Mouse (Mus musculus) liver, embryonic 18 days (tissue): ENCODE results near the gene Lce1h. TPM values are rescaled to one million over a fixed set of nuclear protein-coding genes. Genes with fewer than 3 reads are reported as not detected.

ENCODE experiments used
- polyA plus RNA-seq: library from polyadenylated mRNA; depleted of rRNA; stranded (reverse); fragments of >200 nt; gene quantifications from 2 replicates; pipeline ENCODE4 v1.2.3, GENCODE M21; 2012; rRNA removed

Lce1h gene
- not detected in 2 replicates for polyA plus RNA-seq

GRCm38 (mm10) chr3:92764965-92765364, at the start of gene Lce1h:
Gene Lce1h, minus strand, starts transcription at chr3:92765065.

DNA sequence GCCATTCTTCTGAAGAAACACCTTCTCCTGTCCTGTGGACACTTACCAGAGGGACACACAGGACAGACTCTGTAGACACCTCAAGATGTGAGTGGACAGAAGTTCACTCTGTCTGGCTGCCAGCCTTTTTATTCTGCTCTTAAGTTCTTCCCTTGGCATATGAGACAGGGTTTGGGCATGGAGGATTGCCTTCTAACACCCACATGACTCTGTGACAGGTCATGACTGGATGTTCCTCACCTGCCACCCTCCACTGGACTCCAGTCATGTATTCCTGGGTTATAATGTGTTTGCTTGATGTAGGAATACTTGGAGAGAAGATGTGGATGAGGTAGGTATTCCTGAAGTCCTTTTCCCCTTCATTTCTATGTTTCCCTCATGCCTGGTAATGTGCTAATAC, 42.9 kb upstream of the Lce1h start, which contains the start of gene Lce1k:
Gene Lce1k, minus strand, starts transcription at position 101 of the 400 bp plus-strand sequence.

DNA sequence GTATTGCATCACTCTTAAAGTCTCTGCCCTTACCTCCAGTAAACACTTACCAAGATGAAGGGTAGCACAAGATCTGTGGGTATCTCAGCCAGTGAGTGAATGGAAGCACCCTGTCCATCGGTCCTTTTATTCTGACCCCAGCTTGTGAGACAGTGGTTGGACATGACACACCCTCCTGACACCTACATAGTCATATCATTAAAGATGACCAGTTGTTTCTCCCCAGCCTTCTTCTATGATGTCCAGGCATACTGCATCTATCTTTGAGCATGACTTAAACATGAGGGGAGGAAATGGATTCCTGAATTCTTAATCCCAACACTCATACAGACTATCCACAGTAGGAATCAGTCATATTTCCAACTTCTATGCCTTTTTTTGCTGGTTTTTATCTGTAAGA, 25.5 kb upstream of the Lce1h start, which contains the start of gene Lce1j:
Gene Lce1j, minus strand, starts transcription at position 101 of the 400 bp plus-strand sequence.

DNA sequence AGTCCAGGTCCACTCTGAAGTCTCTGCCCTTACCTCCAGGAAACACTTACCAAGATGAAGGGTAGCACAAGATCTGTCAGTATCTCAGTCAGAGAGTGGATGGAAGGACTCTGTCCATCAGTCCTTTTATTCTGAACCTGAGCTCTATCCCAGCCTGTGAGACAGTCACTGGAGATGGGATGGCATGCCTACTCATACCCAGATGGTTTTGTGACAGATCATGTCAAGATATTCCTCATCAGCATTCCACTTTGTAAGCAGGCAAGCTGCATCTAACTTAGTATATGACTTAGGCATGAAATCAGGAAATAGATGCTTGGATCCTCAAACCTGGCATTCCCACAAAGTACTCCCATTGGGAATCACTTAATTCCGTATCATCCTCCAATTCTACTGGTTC, 13.9 kb upstream of the Lce1h start, which contains the start of gene Lce1i:
Gene Lce1i, minus strand, starts transcription at position 101 of the 400 bp plus-strand sequence.

GRCm38 (mm10) chr3:92752238-92752637, 12.6 kb downstream of the Lce1h start, which contains the start of gene Lce1g:
Gene Lce1g, minus strand, starts transcription at chr3:92752338.

GRCm38 (mm10) chr3:92738996-92739395, 25.9 kb downstream of the Lce1h start, which contains the start of gene Gm38119:
Gene Gm38119, minus strand, starts transcription at chr3:92739096.

DNA sequence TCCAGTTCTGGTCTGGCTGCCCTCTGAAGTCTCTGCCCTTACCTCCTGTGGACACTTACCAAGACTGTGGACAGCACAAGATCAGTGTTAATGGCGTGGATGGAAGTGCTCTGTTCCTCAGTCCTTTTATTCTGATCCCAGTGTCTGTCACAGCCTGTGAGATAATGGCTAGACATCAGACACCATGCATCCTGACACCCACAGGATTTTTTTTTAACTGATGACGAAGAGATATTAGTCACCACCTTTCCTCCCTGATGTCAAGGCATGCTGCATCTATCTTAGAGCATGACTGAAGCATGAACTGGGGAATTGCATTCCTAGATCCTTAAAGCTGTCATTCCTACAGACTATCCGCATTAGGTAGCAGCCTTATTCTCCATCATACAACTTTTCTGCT, 44.6 kb downstream of the Lce1h start, which contains the start of gene Lce1f:
Gene Lce1f, minus strand, starts transcription at position 101 of the 400 bp plus-strand sequence.

Other genes starting within 250 kb of the Lce1h start
- not detected in 2 replicates for gene 2310046K23Rik, start 230.6 kb downstream of the Lce1h start, polyA plus RNA-seq
- 0.06 TPM in 2 replicates for gene Ivl, start 191.3 kb downstream of the Lce1h start, polyA plus RNA-seq
- gene Smcp, start 176.1 kb downstream of the Lce1h start, polyA plus RNA-seq, result 1.7 and 3.4 TPM in 2 replicates
- gene 2210017I01Rik, start 157.6 kb downstream of the Lce1h start, polyA plus RNA-seq, result not detected in 2 replicates
- 0.17 and 0.32 TPM in 2 replicates for gene Lce6a, start 143.4 kb downstream of the Lce1h start, polyA plus RNA-seq
- not detected in 2 replicates for gene Lce1a1, start 116.8 kb downstream of the Lce1h start, polyA plus RNA-seq
- not detected in 2 replicates for gene Lce1b, start 108.1 kb downstream of the Lce1h start, polyA plus RNA-seq
- gene Lce1a2, start 94.8 kb downstream of the Lce1h start, polyA plus RNA-seq, result not detected in 2 replicates
- not detected in 2 replicates for gene Lce1c, start 85.8 kb downstream of the Lce1h start, polyA plus RNA-seq
- not detected in 2 replicates for gene Lce1d, start 77.9 kb downstream of the Lce1h start, polyA plus RNA-seq
- not detected in 2 replicates for gene Lce1e, start 56.0 kb downstream of the Lce1h start, polyA plus RNA-seq
- not detected in 2 replicates for gene Lce1f, start 44.7 kb downstream of the Lce1h start, polyA plus RNA-seq
- gene Gm38119, start 26.0 kb downstream of the Lce1h start, polyA plus RNA-seq, result not detected in 2 replicates
- not detected in 2 replicates for gene Lce1g, start 12.7 kb downstream of the Lce1h start, polyA plus RNA-seq
- gene Lce1i, start 13.8 kb upstream of the Lce1h start, polyA plus RNA-seq, result not detected in 2 replicates
- gene Lce1j, start 25.4 kb upstream of the Lce1h start, polyA plus RNA-seq, result not detected in 2 replicates
- gene Lce1k, start 42.8 kb upstream of the Lce1h start, polyA plus RNA-seq, result not detected in 2 replicates
- not detected in 2 replicates for gene Kprp, start 62.2 kb upstream of the Lce1h start, polyA plus RNA-seq
- gene Lce1l, start 86.2 kb upstream of the Lce1h start, polyA plus RNA-seq, result not detected in 2 replicates
- not detected in 2 replicates for gene 2310050C09Rik, start 105.2 kb upstream of the Lce1h start, polyA plus RNA-seq
- gene Lce3a, start 161.2 kb upstream of the Lce1h start, polyA plus RNA-seq, result not detected in 2 replicates
- not detected in 2 replicates for gene Lce3b, start 167.9 kb upstream of the Lce1h start, polyA plus RNA-seq
- gene Lce3c, start 179.4 kb upstream of the Lce1h start, polyA plus RNA-seq, result not detected in 2 replicates
- not detected in 2 replicates for gene Lce3d, start 192.3 kb upstream of the Lce1h start, polyA plus RNA-seq
- not detected in 2 replicates for gene Lce3e, start 202.0 kb upstream of the Lce1h start, polyA plus RNA-seq
- gene Lce3f, start 227.2 kb upstream of the Lce1h start, polyA plus RNA-seq, result not detected in 2 replicates